Mouse (Mus musculus) liver, embryonic 15.5 days (tissue): ENCODE measurements at regions not wholly inside any gene's neighbourhood (a gene's known extent, or its start where the extent isn't known, plus 50 kb on each side); places are given as distances from the start of the nearest gene placed in this dataset.
"Not testable (repeated sequence)": the region's sequence is repeated elsewhere in the genome, so short reads cannot be mapped to it uniquely, and the experiment has no call there.

Source experiments
- ATAC-seq: fragments of 200-750 bp; cut with Nextera tagmentation; 2 replicates; pipeline ENCODE4 v1.8.0; 2017; ENCODE audit warnings: moderate number of reproducible peaks, mild to moderate bottlenecking, moderate library complexity; ENCODE audit not compliant: insufficient read depth
- H3K27ac ChIP-seq: fragments of 300-500 bp; sonication (generic); replicated peaks from 2 replicates; pipeline ENCODE4 v1.5.1; 2015; ENCODE audit warnings: mild to moderate bottlenecking, inconsistent platforms
- H3K27me3 ChIP-seq: fragments of 300-500 bp; sonication (generic); 2 replicates; pipeline ENCODE4 v1.6.1; 2015; ENCODE audit warnings: mild to moderate bottlenecking, inconsistent platforms
- H3K36me3 ChIP-seq: fragments of 300-500 bp; sonication (generic); replicated peaks from 2 replicates; pipeline ENCODE4 v1.6.1; 2015; ENCODE audit warnings: moderate library complexity, mild to moderate bottlenecking, inconsistent platforms
- H3K4me1 ChIP-seq: fragments of 300-500 bp; sonication (generic); replicated peaks from 2 replicates; pipeline ENCODE4 v1.6.1; 2015; ENCODE audit warnings: inconsistent platforms
- H3K4me2 ChIP-seq: fragments of 300-500 bp; sonication (generic); 2 replicates; pipeline ENCODE4 v1.6.1; 2015; ENCODE audit warnings: moderate library complexity, mild to moderate bottlenecking, inconsistent platforms
- H3K4me3 ChIP-seq: fragments of 300-500 bp; sonication (generic); replicated peaks from 2 replicates; pipeline ENCODE4 v1.5.1; 2015; ENCODE audit warnings: mild to moderate bottlenecking, inconsistent platforms
- H3K9ac ChIP-seq: fragments of 300-500 bp; sonication (generic); 2 replicates; pipeline ENCODE4 v1.6.1; 2015; ENCODE audit warnings: moderate library complexity, mild to moderate bottlenecking, inconsistent platforms
- H3K9me3 ChIP-seq: fragments of 300-500 bp; sonication (generic); replicated peaks from 2 replicates; pipeline ENCODE4 v1.6.1; 2016; ENCODE audit warnings: inconsistent platforms
- WGBS: fragments of 180-500 bp; shearing (Covaris S2); methylation state at CpG from one replicate; pipeline ENCODE4 v1.1.7; 2015; ENCODE audit warnings: mixed read lengths; ENCODE audit not compliant: insufficient replicate concordance; 5-methylcytosine and 5-hydroxymethylcytosine counted together

- no peak for ATAC-seq
- Histone ChIP-seq H3K27ac (no peak overlapping the region), H3K4me2 (no peak overlapping the region), H3K27me3 (no peaks in the 10 kb centered on the region), H3K4me3 (no peak overlapping the region), H3K9ac (no peak overlapping the region), H3K9me3 (no peaks in the 10 kb centered on the region), H3K4me1 (no peaks in the 10 kb centered on the region), H3K36me3 (no peaks in the 10 kb centered on the region)
- WGBS, result 66% methylated on average over 1 of the region's 1 CpGs
Measured at GRCm38 (mm10) chr13:81013953-81014352, 130.8 kb downstream of the Arrdc3 start.

GRCm38 (mm10) chr13:81020106-81020747, 137.0 kb downstream of the Arrdc3 start:
- Histone ChIP-seq H3K9ac (no peak overlapping the region), H3K36me3 (no peaks in the 10 kb centered on the region), H3K4me3 (no peak overlapping the region), H3K4me2 (no peak overlapping the region), H3K9me3 (no peaks in the 10 kb centered on the region), H3K27me3 (no peaks in the 10 kb centered on the region), H3K27ac (no peak overlapping the region), H3K4me1 (no peaks in the 10 kb centered on the region)
- no peak for ATAC-seq
- WGBS, result 70% methylated on average over 3 of the region's 3 CpGs

GRCm38 (mm10) chr13:81020811-81021210, 137.6 kb downstream of the Arrdc3 start:
- Histone ChIP-seq H3K4me1 (no peaks in the 10 kb centered on the region), H3K9ac (no peak overlapping the region), H3K9me3 (no peaks in the 10 kb centered on the region), H3K27me3 (no peaks in the 10 kb centered on the region), H3K4me3 (no peak overlapping the region), H3K36me3 (no peaks in the 10 kb centered on the region), H3K27ac (no peak overlapping the region), H3K4me2 (no peak overlapping the region)
- WGBS, result 51% methylated on average over 2 of the region's 2 CpGs
- no peak for ATAC-seq

GRCm38 (mm10) chr13:81022410-81022809, 139.2 kb downstream of the Arrdc3 start:
- ATAC-seq, result no peak
- Histone ChIP-seq H3K9me3 (no peaks in the 10 kb centered on the region), H3K36me3 (no peaks in the 10 kb centered on the region), H3K27ac (no peak overlapping the region), H3K4me2 (no peak overlapping the region), H3K4me3 (no peak overlapping the region), H3K27me3 (no peaks in the 10 kb centered on the region), H3K9ac (no peak overlapping the region), H3K4me1 (no peaks in the 10 kb centered on the region)
- WGBS, result 56% methylated on average over 1 of the region's 1 CpGs

GRCm38 (mm10) chr13:81025241-81025760, 142.1 kb downstream of the Arrdc3 start:
- WGBS, result 76% methylated on average over 14 of the region's 14 CpGs
- not testable (repeated sequence) for ATAC-seq, H3K9me3 ChIP-seq, H3K27me3 ChIP-seq, H3K4me3 ChIP-seq, H3K9ac ChIP-seq, H3K27ac ChIP-seq, H3K4me1 ChIP-seq, H3K4me2 ChIP-seq, H3K36me3 ChIP-seq

- ATAC-seq, result no peak
- 55% methylated on average over 1 of the region's 1 CpGs for WGBS
- no peak overlapping the region for H3K27ac ChIP-seq
- no peaks in the 10 kb centered on the region for H3K9me3 ChIP-seq
- H3K4me1 ChIP-seq, result no peaks in the 10 kb centered on the region
- no peak overlapping the region for H3K4me3 ChIP-seq
- no peak overlapping the region for H3K4me2 ChIP-seq
- no peak overlapping the region for H3K9ac ChIP-seq
- no peaks in the 10 kb centered on the region for H3K36me3 ChIP-seq
- H3K27me3 ChIP-seq, result no peaks in the 10 kb centered on the region
Measured at GRCm38 (mm10) chr13:81037316-81037715, 154.1 kb downstream of the Arrdc3 start.

- Histone ChIP-seq H3K27me3 (no peaks in the 10 kb centered on the region), H3K4me2 (no peak overlapping the region), H3K9ac (no peak overlapping the region), H3K4me3 (no peak overlapping the region), H3K27ac (no peak overlapping the region), H3K36me3 (no peaks in the 10 kb centered on the region), H3K9me3 (no peaks in the 10 kb centered on the region), H3K4me1 (no peaks in the 10 kb centered on the region)
- ATAC-seq, result no peak
- WGBS, result 59% methylated on average over 4 of the region's 4 CpGs
Measured at GRCm38 (mm10) chr13:81038736-81039135, 155.6 kb downstream of the Arrdc3 start.

- H3K27ac ChIP-seq, result no peak overlapping the region
- H3K36me3 ChIP-seq, result no peaks in the 10 kb centered on the region
- H3K4me1 ChIP-seq, result no peaks in the 10 kb centered on the region
- H3K27me3 ChIP-seq, result no peaks in the 10 kb centered on the region
- H3K4me2 ChIP-seq, result no peak overlapping the region
- H3K4me3 ChIP-seq, result no peak overlapping the region
- no peaks in the 10 kb centered on the region for H3K9me3 ChIP-seq
- no peak overlapping the region for H3K9ac ChIP-seq
- no peak for ATAC-seq
Measured at GRCm38 (mm10) chr13:81040494-81040893, 157.3 kb downstream of the Arrdc3 start.

- Histone ChIP-seq H3K4me1 (no peaks in the 10 kb centered on the region), H3K9ac (no peak overlapping the region), H3K27ac (no peak overlapping the region), H3K27me3 (no peaks in the 10 kb centered on the region), H3K4me3 (no peak overlapping the region), H3K36me3 (no peaks in the 10 kb centered on the region), H3K4me2 (no peak overlapping the region), H3K9me3 (no peaks in the 10 kb centered on the region)
- WGBS, result 47% methylated on average over 3 of the region's 3 CpGs
- ATAC-seq, result no peak
Measured at GRCm38 (mm10) chr13:81041646-81042045, 158.5 kb downstream of the Arrdc3 start.
